Mouse (Mus musculus) hematopoietic stem cell, adult 5-6 weeks (primary cell): Measurements from ENCODE around the gene E330021D16Rik. TPM values are rescaled to one million over a fixed set of nuclear protein-coding genes. Genes with fewer than 3 reads are reported as not detected.

Source experiments
- ATAC-seq, 2 experiments: fragments of 125-278 bp in 1 of 2; replicated peaks in 1 of 2; 2 replicates each; pipeline ENCODE4 v1.8.0; 2016 to 2017; ENCODE audit warnings: inconsistent platforms in 2 of 2, mild to moderate bottlenecking in 2 of 2, moderate number of reproducible peaks in 2 of 2, low read depth in 1 of 2, moderate TSS enrichment in 1 of 2; ENCODE audit not compliant: low FRiP score in 2 of 2, poor library complexity in 2 of 2, severe bottlenecking in 2 of 2, insufficient read depth in 1 of 2, low TSS enrichment in 1 of 2
- total RNA-seq: library from RNA; stranded (forward); fragments of 172-1452, 232-1000 nt; gene quantifications from 2 replicates; pipeline ENCODE4 v1.2.3, GENCODE M21; 2017

E330021D16Rik gene
- total RNA-seq, 1 experiment from 2014 or later, result not detected

DNA sequence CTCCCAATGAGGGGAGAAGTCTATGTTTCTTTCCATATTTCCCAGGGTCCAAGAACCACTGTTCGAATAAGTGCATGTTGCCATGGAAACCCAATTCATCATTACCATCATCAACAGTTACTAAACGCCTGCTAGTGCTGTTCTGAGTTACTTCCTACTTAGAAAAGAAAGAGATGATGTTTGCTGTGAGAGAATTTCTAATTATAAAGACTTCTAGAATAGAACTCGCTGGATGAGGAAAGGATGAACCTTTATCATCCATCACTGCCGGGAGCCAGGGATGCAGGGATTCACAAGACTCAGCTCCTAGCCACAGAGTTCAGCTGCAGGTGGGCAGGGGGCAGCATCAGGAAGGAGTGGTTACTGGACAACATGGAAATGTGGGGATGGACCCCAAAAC, 51.4 kb downstream of the E330021D16Rik start:
- ATAC-seq, result no peak

DNA sequence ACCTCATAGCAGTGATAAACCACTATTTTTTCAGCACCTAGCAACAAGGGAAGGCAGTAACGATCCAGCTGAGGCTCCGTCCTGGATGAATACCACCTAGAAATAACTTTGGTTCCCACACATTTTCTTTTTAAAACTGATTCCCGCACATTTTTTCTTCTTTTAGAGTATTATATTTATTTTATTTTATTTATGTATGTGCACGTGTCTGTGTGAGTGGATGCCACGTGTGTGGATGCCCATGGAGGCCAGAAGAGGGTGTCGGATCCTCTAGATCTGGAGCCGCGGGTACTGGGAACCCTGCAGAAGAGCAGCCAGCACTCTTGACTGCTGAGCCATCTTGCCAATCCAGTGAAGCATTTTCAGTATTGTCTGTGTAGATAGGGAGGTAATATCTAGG, 52.1 kb downstream of the E330021D16Rik start:
- ATAC-seq, result no peak

DNA sequence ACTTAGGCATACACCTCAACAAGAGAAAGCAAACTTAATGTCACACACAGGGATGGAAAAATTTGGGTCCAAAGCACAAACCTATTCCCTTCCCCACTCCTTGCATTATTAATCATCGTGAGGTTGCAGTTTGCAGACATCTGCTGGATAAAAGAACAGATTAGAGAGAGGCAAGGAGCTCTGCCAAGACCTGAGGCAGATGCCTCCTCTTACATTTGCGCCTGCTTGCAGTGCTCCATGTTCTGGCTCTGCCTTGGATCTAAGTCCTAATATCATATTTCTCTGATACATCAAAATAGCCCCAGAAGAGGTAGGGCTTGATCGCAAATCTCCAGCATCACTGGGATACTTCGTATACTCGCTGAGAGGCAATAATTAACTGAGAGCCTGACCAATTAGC, 56.9 kb downstream of the E330021D16Rik start:
- no peak for ATAC-seq

DNA sequence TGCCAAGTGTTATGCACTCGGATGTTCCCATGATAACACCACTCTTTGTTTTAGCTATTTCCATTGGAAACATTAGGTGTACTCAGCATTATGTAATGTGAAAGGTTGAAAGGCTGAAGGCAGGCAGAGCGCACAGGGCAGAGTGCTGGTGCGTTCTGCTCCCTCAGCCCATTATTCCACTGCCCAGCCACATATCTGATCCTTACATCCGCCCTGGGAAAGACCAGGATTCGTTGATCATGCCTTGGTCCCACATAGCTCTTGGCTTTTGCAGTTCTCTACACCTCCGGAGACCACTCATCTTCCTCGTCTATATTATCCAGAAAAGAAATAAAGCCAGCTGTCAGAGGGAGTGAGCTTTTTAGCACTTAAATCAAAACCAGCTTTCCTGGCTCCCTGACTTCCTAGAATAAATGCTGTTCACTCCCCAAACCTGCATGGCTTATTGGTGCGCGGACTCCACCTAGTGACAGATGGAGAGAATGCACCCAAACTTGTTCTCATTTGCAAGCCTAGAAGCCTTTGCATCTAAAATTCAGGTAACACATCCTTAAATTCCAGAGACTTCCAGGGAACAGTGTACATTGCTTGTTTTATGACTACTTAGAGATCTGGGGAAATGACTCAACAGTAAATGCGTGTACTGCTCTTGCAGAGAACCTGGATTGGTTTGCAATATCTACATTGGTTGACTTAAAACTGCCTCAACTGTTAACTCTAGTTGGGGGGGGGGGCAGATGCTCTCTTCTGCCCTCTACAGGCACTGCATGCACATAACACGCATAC, 61.8 kb downstream of the E330021D16Rik start:
- ATAC-seq, result peak in 1 of 2 experiments; percentile 55; a peak in 1 of 4 replicates

Other genes starting within 250 kb of the E330021D16Rik start
- gene Grin2b, start 242.1 kb downstream of the E330021D16Rik start, total RNA-seq, result not detected in 2 replicates
- not detected in 2 replicates for gene Gm8994, start 88.0 kb downstream of the E330021D16Rik start, total RNA-seq
- 59.3 and 112 TPM in 2 replicates for gene Atf7ip, start 90.6 kb upstream of the E330021D16Rik start, total RNA-seq
- gene Plbd1, start 246.4 kb upstream of the E330021D16Rik start, total RNA-seq, result 13.3 and 38.4 TPM in 2 replicates